Mouse (Mus musculus) spleen, adult 2 months (tissue): ENCODE data around the gene Trim8. TPM values are rescaled to one million over a fixed set of nuclear protein-coding genes. Genes with fewer than 3 reads are reported as not detected.

Experiments used
- DNase-seq, 2 experiments: peaks; one replicate each; pipeline versions ENCODE4 v3.0.0 to v3.0.0-alpha.2; 2012 to 2021; ENCODE audit warnings: low spot score in 2 of 2, low read depth in 1 of 2
- H3K27ac ChIP-seq: fragments of 200-500 bp; 2 replicates; pipeline ENCODE4 v1.5.1; 2012; ENCODE audit warnings: low read length, inconsistent platforms; ENCODE audit not compliant: insufficient read depth
- H3K27me3 ChIP-seq: fragments of 200-500 bp; 2 replicates; pipeline ENCODE4 v1.6.1; 2012; ENCODE audit warnings: mild to moderate bottlenecking, moderate library complexity, low read length, inconsistent platforms; ENCODE audit not compliant: control insufficient read depth, insufficient read depth
- H3K36me3 ChIP-seq: fragments of 200-500 bp; 2 replicates; pipeline ENCODE4 v1.6.1; 2012; ENCODE audit warnings: mild to moderate bottlenecking, low read length, inconsistent platforms; ENCODE audit not compliant: control insufficient read depth, insufficient read depth
- H3K4me1 ChIP-seq: fragments of 200-500 bp; 2 replicates; pipeline ENCODE4 v1.6.1; 2011; ENCODE audit warnings: inconsistent platforms; ENCODE audit not compliant: control insufficient read depth, insufficient read depth, insufficient read length
- H3K4me3 ChIP-seq: fragments of 200-500 bp; 2 replicates; pipeline ENCODE4 v1.5.1; 2011; ENCODE audit warnings: mild to moderate bottlenecking, inconsistent platforms; ENCODE audit not compliant: insufficient read depth, insufficient read length; ENCODE audit errors: extremely low read depth
- CTCF ChIP-seq: fragments of 200-500 bp; IDR thresholded peaks from 2 replicates; pipeline ENCODE4 v1.5.1; 2011; ENCODE audit warnings: mild to moderate bottlenecking, inconsistent platforms; ENCODE audit not compliant: insufficient read depth, insufficient read length, insufficient replicate concordance; ENCODE audit errors: extremely low read depth
- POLR2A ChIP-seq: fragments of 200-500 bp; IDR thresholded peaks from 2 replicates; pipeline ENCODE4 v1.6.1; 2011; ENCODE audit warnings: low read depth, low read length, inconsistent platforms
- WGBS: fragments of 180-500 bp; shearing (Covaris S2); methylation state at CpG from one replicate; pipeline ENCODE4 v1.1.7; 2018; 5-methylcytosine and 5-hydroxymethylcytosine counted together
- polyA plus RNA-seq: library from polyadenylated mRNA; depleted of rRNA; stranded (reverse); fragments of >200 nt; gene quantifications from 2 replicates; pipeline ENCODE4 v1.2.3, GENCODE M21; 2012; rRNA removed

Gene Trim8
- polyA plus RNA-seq, result 47.1 and 58.4 TPM in 2 replicates

DNA sequence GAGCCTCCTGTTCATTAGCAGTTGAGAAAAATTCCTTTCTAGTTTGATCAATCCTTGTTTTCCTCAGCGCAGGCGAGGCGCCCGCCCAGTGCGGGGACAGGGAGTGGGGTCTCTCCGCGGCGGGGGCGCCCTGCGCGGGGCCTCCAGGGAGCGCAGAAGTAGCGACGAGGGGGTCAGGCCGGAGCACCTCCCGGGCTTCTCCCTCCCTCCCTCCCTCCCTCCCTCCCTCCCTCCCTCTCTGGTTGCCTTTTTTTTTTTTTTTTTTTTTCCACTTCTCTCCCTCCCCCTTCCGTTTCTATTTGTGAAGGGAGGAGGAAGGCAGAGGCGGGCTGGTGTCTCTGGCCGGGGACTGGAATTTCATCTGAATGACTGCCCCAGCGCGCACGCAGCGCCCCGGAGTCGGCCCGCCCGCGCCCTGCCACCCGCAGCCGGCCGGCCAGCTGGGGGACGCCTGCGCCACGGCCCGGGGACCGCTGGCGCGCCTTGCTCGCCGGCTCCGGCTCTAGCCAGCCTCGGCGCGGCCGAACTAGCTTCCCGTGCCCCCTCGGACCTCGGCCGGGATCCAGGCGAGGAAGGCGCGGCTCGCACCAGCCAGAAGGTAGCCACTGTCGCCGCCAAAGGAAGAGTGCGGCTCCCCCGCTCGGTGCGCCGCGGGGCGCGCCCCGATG lies at the start of gene Trim8:
Gene Trim8 (plus strand): TSS at position 302 of the 668 bp plus-strand sequence.
- H3K36me3 ChIP-seq, result peaks cover 1% of the 10 kb centered on the region; the same call in 1 of the 2 replicates
- peak within 1 kb of the TSS; percentile 65 for H3K4me3 ChIP-seq
- peaks cover 17% of the 10 kb centered on the region for H3K4me1 ChIP-seq
- no peak; the same call in 1 of the 2 replicates for TF ChIP-seq POLR2A
- no peak for TF ChIP-seq CTCF
- 1% methylated on average over 56 of the region's 64 CpGs for WGBS
- no peaks in the 10 kb centered on the region for H3K27me3 ChIP-seq
- DNase-seq, result peak in 1 of 2 experiments; percentile 55
- H3K27ac ChIP-seq, result peak within 1 kb of the TSS; percentile 99

DNA sequence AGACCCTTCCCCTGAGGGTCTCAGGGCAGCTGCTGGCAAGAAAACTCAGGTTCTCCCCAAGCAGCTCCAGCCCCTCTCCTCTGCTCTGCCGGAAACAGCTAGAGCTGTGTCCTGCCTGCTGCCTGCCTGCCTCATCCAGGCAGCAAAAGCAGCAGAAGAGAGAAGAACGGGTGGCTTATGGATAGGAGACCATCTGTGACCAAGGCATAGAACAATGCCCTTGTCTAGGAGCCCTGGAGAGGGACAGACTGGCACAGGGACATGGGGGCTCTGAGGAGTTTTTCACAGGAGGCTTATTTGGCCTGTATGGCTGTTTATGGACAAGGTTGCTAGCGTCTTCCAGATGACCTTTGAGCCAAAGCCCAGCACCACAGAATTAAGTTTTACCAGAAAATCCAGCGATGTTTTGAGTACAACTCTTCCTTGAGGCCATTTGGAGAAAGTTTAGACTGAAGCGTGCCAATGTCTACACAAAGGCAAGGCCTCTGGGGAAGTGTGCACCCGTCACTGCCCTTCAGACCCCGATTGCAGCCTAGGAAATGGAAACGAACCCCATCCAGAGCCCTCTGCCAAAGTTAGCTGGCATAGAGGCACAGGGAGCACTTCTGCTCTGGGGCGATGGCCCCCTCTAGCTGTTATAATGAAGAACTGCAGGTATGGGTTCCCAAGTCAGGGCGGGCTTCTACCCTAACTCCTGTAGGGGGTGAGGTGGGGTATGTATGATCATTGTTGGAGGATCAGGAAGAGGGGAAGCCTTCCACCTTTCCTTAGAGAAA lies 49.3 kb upstream of the Trim8 start:
- Histone ChIP-seq H3K4me1 (peaks cover 19% of the 10 kb centered on the region; the same call in 1 of the 2 replicates), H3K4me3 (no peak overlapping the region), H3K27ac (no peak overlapping the region), H3K27me3 (no peaks in the 10 kb centered on the region), H3K36me3 (peaks cover 4% of the 10 kb centered on the region; the same call in 1 of the 2 replicates)
- no peak for TF ChIP-seq POLR2A
- TF ChIP-seq CTCF, result peak; percentile 72; the same call in 1 of the 2 replicates
- peak in 1 of 2 experiments; percentile 41 for DNase-seq
- 42% methylated on average over 10 of the region's 10 CpGs for WGBS

DNA sequence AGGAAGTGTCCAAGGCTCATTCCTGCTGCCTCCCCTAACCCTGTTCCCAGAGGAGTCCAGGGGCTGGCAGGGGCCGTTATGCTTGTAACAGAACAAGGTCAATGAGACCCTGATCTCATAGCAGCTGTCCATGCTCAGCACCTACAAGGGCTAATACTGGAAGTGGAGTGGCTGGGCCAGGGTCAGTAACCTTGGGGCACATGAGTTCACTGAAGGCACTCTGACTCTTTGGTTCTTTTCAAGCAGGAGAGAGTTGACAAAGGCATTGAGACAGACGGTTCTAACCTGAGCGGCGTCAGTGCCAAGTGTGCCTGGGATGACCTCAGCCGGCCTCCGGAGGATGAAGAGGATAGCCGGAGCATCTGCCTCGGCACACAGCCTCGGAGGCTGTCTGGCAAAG lies 48.6 kb upstream of the Trim8 start:
- peak overlapping the region; percentile 7; the same call in 1 of the 2 replicates for H3K27ac ChIP-seq
- H3K27me3 ChIP-seq, result no peaks in the 10 kb centered on the region
- TF ChIP-seq CTCF (no peak), POLR2A (no peak)
- H3K4me3 ChIP-seq, result no peak overlapping the region
- peaks cover 19% of the 10 kb centered on the region; the same call in 1 of the 2 replicates for H3K4me1 ChIP-seq
- H3K36me3 ChIP-seq, result peaks cover 4% of the 10 kb centered on the region; the same call in 1 of the 2 replicates
- DNase-seq, result no peak
- 89% methylated on average over 9 of the region's 9 CpGs for WGBS

DNA sequence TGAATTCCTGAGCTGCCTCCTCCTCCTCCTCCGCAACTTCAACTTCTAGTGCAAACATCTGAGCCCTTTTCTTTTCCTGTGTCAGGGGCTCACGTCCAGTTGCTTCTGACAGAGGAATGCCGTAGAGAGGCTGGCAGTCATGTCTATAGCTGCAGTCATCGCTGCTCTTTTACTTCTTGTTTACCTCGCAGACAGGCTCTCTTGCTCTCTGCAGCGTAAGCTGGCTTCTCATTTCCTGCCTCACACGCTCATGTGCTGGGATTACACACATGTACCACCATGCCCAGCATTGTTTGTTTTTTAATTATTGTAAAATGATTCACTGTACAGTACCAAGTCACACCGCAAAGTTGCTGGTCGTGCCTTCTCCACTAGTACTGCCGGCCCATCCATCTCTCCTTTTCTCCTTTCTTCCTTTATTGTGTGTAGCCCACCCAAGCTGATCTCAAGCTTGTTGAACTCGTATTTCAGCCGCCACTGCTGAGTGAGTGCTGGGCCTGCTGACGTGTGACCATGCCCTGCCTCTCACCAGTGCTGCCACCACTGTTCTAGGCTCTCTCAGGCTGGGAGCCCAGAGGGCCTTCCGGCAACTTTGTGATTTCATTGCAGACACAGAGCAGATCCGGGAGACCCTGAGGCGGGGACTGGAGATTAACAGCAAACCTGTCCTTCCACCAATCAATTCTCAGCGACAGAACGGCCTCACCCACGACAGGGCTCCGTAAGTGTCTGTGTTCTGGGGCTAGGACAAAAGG lies 47.2 kb upstream of the Trim8 start:
- Histone ChIP-seq H3K27me3 (no peaks in the 10 kb centered on the region), H3K36me3 (peaks cover 7% of the 10 kb centered on the region; the same call in 1 of the 2 replicates), H3K4me3 (peak overlapping the region; percentile 53), H3K4me1 (peaks cover 19% of the 10 kb centered on the region; the same call in 1 of the 2 replicates), H3K27ac (peak overlapping the region; percentile 85)
- no peak for DNase-seq
- 34% methylated on average over 20 of the region's 20 CpGs for WGBS
- no peak; the same call in 1 of the 2 replicates for TF ChIP-seq POLR2A
- no peak for TF ChIP-seq CTCF

DNA sequence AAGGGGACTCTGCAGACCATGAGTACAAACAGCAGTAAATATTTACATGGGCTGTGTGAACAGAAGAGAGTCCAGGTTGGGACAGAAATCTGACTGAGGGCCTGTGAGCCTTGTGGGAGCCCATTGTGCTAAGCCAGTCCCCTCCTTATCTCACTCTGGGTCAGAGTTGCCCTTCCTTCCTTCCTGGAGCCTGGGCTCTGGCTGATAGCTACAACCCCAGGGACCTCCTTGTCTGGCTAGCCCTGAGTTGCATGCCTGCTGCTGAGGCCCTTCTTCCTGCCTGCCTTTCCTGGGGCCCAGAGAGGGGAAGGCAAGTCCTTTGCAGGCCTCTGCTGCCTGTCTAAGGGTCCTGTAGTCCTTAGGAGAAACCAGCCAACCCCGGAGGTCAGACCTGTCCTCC lies 46.5 kb upstream of the Trim8 start:
- H3K4me3 ChIP-seq, result peak overlapping the region; percentile 53
- peak overlapping the region; percentile 85 for H3K27ac ChIP-seq
- DNase-seq, result no peak
- H3K36me3 ChIP-seq, result peaks cover 7% of the 10 kb centered on the region; the same call in 1 of the 2 replicates
- peaks cover 19% of the 10 kb centered on the region; the same call in 1 of the 2 replicates for H3K4me1 ChIP-seq
- no peak; the same call in 1 of the 2 replicates for TF ChIP-seq POLR2A
- no peak for TF ChIP-seq CTCF
- WGBS, result 0% methylated on average over 1 of the region's 1 CpGs
- H3K27me3 ChIP-seq, result no peaks in the 10 kb centered on the region

DNA sequence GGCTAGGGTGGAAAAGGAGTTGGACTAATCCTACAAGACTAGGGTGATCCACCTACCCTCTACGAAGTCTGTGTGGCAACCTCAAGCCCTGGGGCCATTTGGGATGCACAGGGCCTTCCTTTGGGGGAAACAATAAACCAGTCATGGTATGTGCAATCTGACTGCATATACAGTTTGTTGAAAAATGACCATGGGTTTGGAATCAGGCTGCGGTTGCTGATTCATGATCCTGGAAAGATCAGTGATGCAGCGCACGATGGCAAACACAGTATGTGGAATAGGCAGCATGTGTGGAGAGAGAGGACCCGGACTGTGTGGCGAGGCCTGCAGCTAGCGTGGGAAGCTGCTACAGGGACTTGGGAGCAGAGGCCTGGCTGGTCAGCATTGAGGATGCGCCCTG lies 45.9 kb upstream of the Trim8 start:
- Histone ChIP-seq H3K27ac (peak overlapping the region; percentile 85), H3K4me1 (peaks cover 19% of the 10 kb centered on the region; the same call in 1 of the 2 replicates)
- 79% methylated on average over 8 of the region's 8 CpGs for WGBS

More for the DNA sequence above, 45.9 kb upstream of the Trim8 start:
- no peaks in the 10 kb centered on the region for H3K27me3 ChIP-seq
- DNase-seq, result no peak
- H3K4me3 ChIP-seq, result peak overlapping the region; percentile 53
- no peak for TF ChIP-seq POLR2A
- no peak for TF ChIP-seq CTCF
- peaks cover 7% of the 10 kb centered on the region; the same call in 1 of the 2 replicates for H3K36me3 ChIP-seq
